Mouse (Mus musculus) lung, postnatal 10 days (tissue): ENCODE measurements around the gene Aldh5a1.

Experiments used
- DNase-seq: peaks from one replicate; pipeline ENCODE4 v3.0.0; 2021

The Aldh5a1 gene

GRCm38 (mm10) chr13:24862021-24862420 lies 75.4 kb downstream of the Aldh5a1 start:
- DNase-seq: peak; percentile 31

DNA sequence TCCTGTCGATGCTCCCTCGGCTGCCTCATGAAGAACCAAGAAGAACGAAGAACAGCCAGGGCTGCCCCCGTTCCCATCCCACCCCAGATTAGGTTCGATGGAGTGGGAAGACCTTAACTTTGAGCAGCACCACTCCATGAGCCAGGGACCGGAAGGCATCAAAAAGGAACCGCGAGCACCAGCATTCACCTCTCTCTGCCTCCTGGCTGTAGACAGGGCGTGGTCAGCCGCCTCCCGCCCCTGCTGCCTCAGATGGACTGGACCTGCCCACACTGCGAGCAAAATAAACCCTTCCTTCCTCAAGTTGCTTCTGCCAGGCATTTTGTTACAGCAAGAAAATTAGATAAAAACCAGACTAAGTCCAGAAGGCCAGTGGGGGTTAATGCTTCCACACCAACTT lies 76.4 kb downstream of the Aldh5a1 start:
- no peak for DNase-seq

DNA sequence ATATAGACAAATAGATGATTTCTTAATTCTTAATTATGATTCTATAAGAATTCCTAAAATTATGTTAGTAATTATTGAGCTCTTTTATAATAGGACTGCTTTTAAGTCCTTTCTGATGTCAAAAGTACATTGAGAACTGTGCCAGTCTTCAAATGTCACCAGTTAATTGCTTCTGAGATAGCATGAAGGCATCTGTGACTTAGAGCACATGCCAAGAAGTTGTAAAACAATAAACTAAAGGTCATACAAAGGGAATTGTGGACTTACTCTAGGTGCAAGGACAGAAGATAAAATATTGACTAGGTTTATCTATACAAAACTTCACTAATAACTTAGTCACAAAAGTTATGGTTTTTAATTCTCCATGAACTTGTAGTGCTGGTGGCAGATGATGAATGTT lies 78.3 kb downstream of the Aldh5a1 start:
- no peak for DNase-seq
